Mouse (Mus musculus): Measurements from ENCODE around the gene Psmd2. TPM values are rescaled to one million over a fixed set of nuclear protein-coding genes. Genes with fewer than 3 reads are reported as not detected.

The Psmd2 gene
- polyA plus RNA-seq, 1 experiment = 41.8 TPM

DNA sequence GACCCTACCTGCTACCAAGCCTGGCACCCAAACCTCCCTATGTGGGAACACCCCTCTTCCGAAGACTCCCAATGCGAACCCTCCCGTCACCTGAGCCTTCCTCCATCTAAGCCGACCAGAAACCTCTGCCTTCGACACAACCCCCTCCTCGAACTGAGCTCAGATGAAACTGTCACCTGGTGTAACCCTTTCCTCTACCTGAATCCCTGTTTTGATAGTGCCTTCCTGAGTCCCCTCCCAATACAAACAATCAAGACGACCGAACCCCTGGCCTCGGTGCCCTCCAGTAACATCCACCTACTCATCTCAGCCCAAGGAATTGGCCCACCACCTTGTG lies 31.1 kb upstream of the Psmd2 start:
- no peak overlapping the region; the same call in 1 of the 2 replicates for H3K4me3 ChIP-seq (ENCODE audit: extremely low read depth, insufficient read depth, insufficient read length)
- WGBS = under 1% methylated on average over 9 of the region's 9 CpGs
- H3K36me3 ChIP-seq (ENCODE audit: control insufficient read depth, insufficient read depth, low read length) = no peaks in the 10 kb centered on the region; the same call in 1 of the 2 replicates
- no peak overlapping the region for H3K27ac ChIP-seq (ENCODE audit: insufficient read depth, low read length)
- H3K27me3 ChIP-seq (ENCODE audit: control insufficient read depth, insufficient read depth, low read length) = peaks cover 22% of the 10 kb centered on the region
- peaks cover 8% of the 10 kb centered on the region for H3K4me1 ChIP-seq (ENCODE audit: control insufficient read depth, insufficient read depth, insufficient read length)
- TF ChIP-seq CTCF (IDR thresholded peaks at IDR 0.05; ENCODE audit: extremely low read depth, insufficient read depth, insufficient read length, insufficient replicate concordance) (no peak), POLR2A (IDR thresholded peaks at IDR 0.05; ENCODE audit: low read depth, low read length) (no peak)
- no peak for DNase-seq (ENCODE audit: low read depth in 1 of 2, low spot score in 2 of 2)

DNA sequence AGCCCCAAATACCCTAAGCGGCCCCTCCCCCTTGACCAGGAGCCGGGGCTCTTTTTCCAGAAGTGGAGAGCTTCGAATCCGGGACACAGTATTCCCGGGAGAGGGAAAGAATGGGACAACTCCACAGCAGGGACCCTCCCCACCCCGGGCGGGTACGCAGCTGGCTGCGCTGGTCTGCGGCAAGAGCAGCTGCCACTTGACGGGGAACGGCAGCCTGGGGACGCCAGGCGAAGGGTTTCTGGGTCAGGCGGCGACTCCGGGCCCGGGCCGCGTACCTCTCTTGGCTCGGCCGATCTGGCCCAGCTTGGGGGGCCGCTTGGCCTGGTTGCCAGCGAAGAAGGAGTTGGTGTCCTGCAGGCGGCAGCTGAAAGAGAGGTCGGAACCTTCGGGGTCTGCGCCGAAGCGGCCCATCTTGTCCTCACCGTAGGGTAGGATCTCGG lies 30.7 kb upstream of the Psmd2 start:
- Histone ChIP-seq H3K36me3 (ENCODE audit: control insufficient read depth, insufficient read depth, low read length) (no peaks in the 10 kb centered on the region; the same call in 1 of the 2 replicates), H3K27me3 (ENCODE audit: control insufficient read depth, insufficient read depth, low read length) (peaks cover 22% of the 10 kb centered on the region), H3K27ac (ENCODE audit: insufficient read depth, low read length) (no peak overlapping the region), H3K4me1 (ENCODE audit: control insufficient read depth, insufficient read depth, insufficient read length) (peaks cover 8% of the 10 kb centered on the region), H3K4me3 (ENCODE audit: extremely low read depth, insufficient read depth, insufficient read length) (peak overlapping the region; percentile 61)
- 2% methylated on average over 32 of the region's 32 CpGs for WGBS
- no peak for TF ChIP-seq CTCF (IDR thresholded peaks at IDR 0.05; ENCODE audit: extremely low read depth, insufficient read depth, insufficient read length, insufficient replicate concordance)
- TF ChIP-seq POLR2A (IDR thresholded peaks at IDR 0.05; ENCODE audit: low read depth, low read length) = no peak
- no peak for DNase-seq (ENCODE audit: low read depth in 1 of 2, low spot score in 2 of 2)

DNA sequence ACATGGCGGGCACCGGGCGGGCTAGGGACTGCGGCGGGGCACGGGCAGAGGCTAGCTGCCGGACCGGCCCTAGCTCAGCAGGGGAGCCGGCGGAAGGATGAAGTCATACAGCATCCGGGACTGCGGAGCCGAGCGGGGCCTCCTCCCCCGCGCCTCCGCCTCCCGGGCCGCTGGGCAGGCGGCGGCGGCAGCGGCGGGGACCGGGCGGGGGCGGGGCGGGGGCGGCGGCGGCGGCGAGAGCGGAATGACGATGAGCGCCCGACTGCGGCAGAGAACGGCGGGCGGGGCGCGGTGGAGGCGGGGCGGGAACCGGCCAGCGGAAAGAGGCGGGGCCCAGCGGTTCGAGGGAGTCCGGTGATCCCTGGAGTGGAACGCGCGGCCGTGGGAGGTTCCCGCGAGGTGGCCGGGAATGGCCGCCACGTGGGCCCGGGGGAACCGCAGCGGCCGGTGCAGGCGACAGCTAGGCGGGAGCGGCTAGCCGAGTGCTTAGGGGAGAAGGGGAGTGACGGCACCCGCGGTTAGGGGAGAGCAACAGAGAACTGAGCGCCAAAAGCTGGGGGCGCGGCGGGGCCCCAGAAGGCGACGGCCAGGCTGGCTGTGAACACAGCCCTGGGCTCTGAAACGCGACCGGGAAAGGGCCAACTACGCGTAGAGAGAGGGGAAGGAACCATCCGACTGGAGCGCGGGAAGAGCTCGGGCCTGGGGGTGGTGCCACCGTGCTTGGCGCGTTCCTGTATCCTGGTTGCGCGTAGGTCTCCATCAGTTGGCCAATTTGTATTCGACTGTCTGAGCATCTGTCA lies 30.1 kb upstream of the Psmd2 start, which contains the start of gene Camk2n2:
Camk2n2 (minus strand) TSS at position 97 of the 800 bp plus-strand sequence.
- 2% methylated on average over 64 of the region's 92 CpGs for WGBS
- H3K36me3 ChIP-seq (ENCODE audit: control insufficient read depth, insufficient read depth, low read length) = no peaks in the 10 kb centered on the region; the same call in 1 of the 2 replicates
- TF ChIP-seq POLR2A (IDR thresholded peaks at IDR 0.05; ENCODE audit: low read depth, low read length) = no peak
- TF ChIP-seq CTCF (IDR thresholded peaks at IDR 0.05; ENCODE audit: extremely low read depth, insufficient read depth, insufficient read length, insufficient replicate concordance) = no peak
- peak within 1 kb of the TSS; percentile 76 for H3K4me3 ChIP-seq (ENCODE audit: extremely low read depth, insufficient read depth, insufficient read length)
- no peak within 1 kb of the TSS for H3K27ac ChIP-seq (ENCODE audit: insufficient read depth, low read length)
- DNase-seq (ENCODE audit: low read depth in 1 of 2, low spot score in 2 of 2) = peak in 1 of 2 experiments; percentile 45
- H3K4me1 ChIP-seq (ENCODE audit: control insufficient read depth, insufficient read depth, insufficient read length) = peaks cover 8% of the 10 kb centered on the region
- H3K27me3 ChIP-seq (ENCODE audit: control insufficient read depth, insufficient read depth, low read length) = peaks cover 22% of the 10 kb centered on the region

DNA sequence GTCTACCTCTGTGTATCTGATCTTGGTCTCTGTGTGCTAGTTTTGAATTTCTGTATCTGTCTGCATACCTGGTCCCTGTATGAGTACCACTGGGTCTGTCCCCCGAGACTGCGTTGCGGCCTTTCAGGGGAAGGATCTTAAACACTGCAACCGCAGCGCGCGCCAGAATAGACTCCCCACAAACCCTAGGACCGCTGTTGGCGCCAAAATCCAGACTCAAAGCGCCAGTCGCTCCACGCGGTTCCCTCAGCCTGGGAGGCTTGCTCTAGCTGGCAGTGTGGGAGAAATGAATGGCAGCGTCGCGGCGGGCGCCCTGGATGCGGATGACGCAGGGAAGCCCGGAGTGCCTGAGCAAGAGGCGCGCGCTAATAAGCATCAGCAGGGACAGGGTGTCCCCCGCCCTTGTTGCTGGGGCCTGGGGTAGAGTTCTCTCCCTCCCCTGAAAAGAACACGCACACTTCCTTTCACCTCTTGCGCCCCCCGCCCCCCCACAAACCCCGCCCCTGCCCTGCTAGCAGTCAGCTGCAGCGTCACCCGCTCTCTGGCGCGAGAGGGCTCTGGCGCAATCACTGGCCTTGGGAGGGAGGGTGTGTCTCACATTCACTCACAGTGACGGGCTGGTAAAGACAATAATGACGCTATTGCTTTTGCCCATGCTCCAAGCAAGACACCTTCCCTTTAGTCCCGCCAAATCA lies 29.3 kb upstream of the Psmd2 start:
- no peak for DNase-seq (ENCODE audit: low read depth in 1 of 2, low spot score in 2 of 2)

DNA sequence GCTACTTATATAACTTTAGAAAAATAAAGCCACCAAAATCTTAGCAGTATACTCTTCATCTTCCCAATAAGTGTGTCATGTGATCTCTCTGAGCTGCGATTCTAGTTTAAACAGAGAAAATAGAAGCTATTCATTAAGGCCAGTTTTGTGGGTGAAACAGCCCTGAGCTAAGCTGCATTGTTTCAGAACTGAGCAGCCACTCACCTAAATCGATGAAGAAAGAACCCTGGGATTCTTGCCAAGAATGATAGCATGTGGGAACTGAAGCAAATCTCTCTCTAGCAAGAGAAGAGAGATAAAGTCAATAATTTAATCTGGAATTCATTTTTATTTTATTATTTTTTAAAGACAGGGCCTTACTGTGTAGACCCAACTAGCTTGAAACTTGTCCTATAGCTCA lies 28.2 kb upstream of the Psmd2 start:
- Histone ChIP-seq H3K4me3 (ENCODE audit: extremely low read depth, insufficient read depth, insufficient read length) (no peak overlapping the region), H3K27me3 (ENCODE audit: control insufficient read depth, insufficient read depth, low read length) (peaks cover 22% of the 10 kb centered on the region), H3K36me3 (ENCODE audit: control insufficient read depth, insufficient read depth, low read length) (no peaks in the 10 kb centered on the region; the same call in 1 of the 2 replicates), H3K4me1 (ENCODE audit: control insufficient read depth, insufficient read depth, insufficient read length) (peaks cover 8% of the 10 kb centered on the region), H3K27ac (ENCODE audit: insufficient read depth, low read length) (no peak overlapping the region)
- no peak for DNase-seq (ENCODE audit: low read depth in 1 of 2, low spot score in 2 of 2)
- TF ChIP-seq POLR2A (IDR thresholded peaks at IDR 0.05; ENCODE audit: low read depth, low read length) (no peak), CTCF (IDR thresholded peaks at IDR 0.05; ENCODE audit: extremely low read depth, insufficient read depth, insufficient read length, insufficient replicate concordance) (no peak)
- WGBS = 66% methylated on average over 2 of the region's 2 CpGs

More for the DNA sequence above, 29.3 kb upstream of the Psmd2 start:
- under 1% methylated on average over 34 of the region's 37 CpGs for WGBS
- TF ChIP-seq POLR2A (IDR thresholded peaks at IDR 0.05; ENCODE audit: low read depth, low read length) (no peak), CTCF (IDR thresholded peaks at IDR 0.05; ENCODE audit: extremely low read depth, insufficient read depth, insufficient read length, insufficient replicate concordance) (no peak)
- H3K27me3 ChIP-seq (ENCODE audit: control insufficient read depth, insufficient read depth, low read length) = peaks cover 22% of the 10 kb centered on the region
- no peaks in the 10 kb centered on the region; the same call in 1 of the 2 replicates for H3K36me3 ChIP-seq (ENCODE audit: control insufficient read depth, insufficient read depth, low read length)
- H3K4me1 ChIP-seq (ENCODE audit: control insufficient read depth, insufficient read depth, insufficient read length) = peaks cover 8% of the 10 kb centered on the region
- no peak overlapping the region for H3K27ac ChIP-seq (ENCODE audit: insufficient read depth, low read length)
- peak overlapping the region; percentile 76 for H3K4me3 ChIP-seq (ENCODE audit: extremely low read depth, insufficient read depth, insufficient read length)

DNA sequence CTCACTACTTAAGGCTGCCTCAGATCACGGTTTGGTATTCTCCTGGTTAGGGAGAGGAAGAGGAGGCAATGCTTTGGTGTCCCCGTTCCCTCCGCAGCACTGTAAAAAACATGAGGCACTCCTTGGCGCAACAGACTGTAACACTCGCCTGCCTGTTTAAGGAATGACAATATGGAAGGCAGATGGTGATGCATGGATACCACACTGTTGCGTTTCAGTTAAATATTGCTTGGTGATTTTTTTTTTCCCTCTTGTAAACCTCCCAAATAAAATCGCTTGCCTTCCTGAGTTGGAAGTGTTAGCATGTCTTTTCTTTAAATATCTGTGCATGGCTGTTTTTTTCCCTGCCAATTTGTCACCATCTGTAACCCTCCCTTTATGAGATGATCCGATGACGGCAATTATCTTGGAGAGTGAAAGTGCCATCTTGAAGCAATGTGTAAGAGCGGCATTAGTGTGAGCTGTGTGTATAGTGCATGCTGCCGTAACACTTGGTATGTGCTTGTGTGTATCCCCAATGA lies 22.5 kb upstream of the Psmd2 start:
- WGBS = 78% methylated on average over 11 of the region's 11 CpGs
- H3K4me3 ChIP-seq (ENCODE audit: extremely low read depth, insufficient read depth, insufficient read length) = no peak overlapping the region
- DNase-seq (ENCODE audit: low read depth in 1 of 2, low spot score in 2 of 2) = no peak
- H3K36me3 ChIP-seq (ENCODE audit: control insufficient read depth, insufficient read depth, low read length) = no peaks in the 10 kb centered on the region
- H3K4me1 ChIP-seq (ENCODE audit: control insufficient read depth, insufficient read depth, insufficient read length) = 0 out of 2 replicates have a peak, but pooled peaks cover 5% of the 10 kb centered on the region
- no peak overlapping the region for H3K27ac ChIP-seq (ENCODE audit: insufficient read depth, low read length)
- H3K27me3 ChIP-seq (ENCODE audit: control insufficient read depth, insufficient read depth, low read length) = peaks cover 6% of the 10 kb centered on the region; the same call in 1 of the 2 replicates
- TF ChIP-seq POLR2A (IDR thresholded peaks at IDR 0.05; ENCODE audit: low read depth, low read length) (no peak), CTCF (IDR thresholded peaks at IDR 0.05; ENCODE audit: extremely low read depth, insufficient read depth, insufficient read length, insufficient replicate concordance) (no peak)

All from spleen, adult 2 months (tissue).